In genomic region chr10:110600352-110600853, GRCm38 (mm10) we compare ENCODE assay signal across 9 mouse cellular contexts.
A peak's percentile ranks its signal among the peaks of the same experiment; 100 is the strongest.
DNase-seq lines count a peak whose midpoint lies in the region; ATAC-seq and TF ChIP-seq lines count a peak whose summit lies in the region.
"Had no signal": no experiment of that assay in that cellular context is flagged by ENCODE, and none has a peak within 500 bp of the region (broad histone marks: within the 10 kb centered on the region; RNA-seq: fewer than 3 reads in every experiment).

No protein-coding gene starts in this region.

- TF ChIP-seq CTCF in gastrocnemius, adult 2 months (IDR thresholded peaks at IDR 0.05): no peak

- H3K27me3 ChIP-seq in intestine, embryonic 16.5 days (replicated peaks; ENCODE audit: control insufficient read depth, insufficient read depth, low read length): no peaks in the 10 kb centered on the region
- H3K27me3 ChIP-seq: embryonic facial prominence, embryonic 13.5 days had no signal

- no peaks in the 10 kb centered on the region for H3K4me1 ChIP-seq in intestine, embryonic 16.5 days (ENCODE audit: control insufficient read depth, insufficient read depth, low read length)
- H3K4me1 ChIP-seq: embryonic facial prominence, embryonic 13.5 days had no signal

- H3K4me3 ChIP-seq in gastrocnemius, adult 2 months: peak overlapping the region; percentile 2; the same call in 1 of the 2 replicates
- no peak overlapping the region for H3K4me3 ChIP-seq in intestine, embryonic 16.5 days (ENCODE audit: low read length)
- H3K4me3 ChIP-seq: embryonic facial prominence, embryonic 13.5 days had no signal

- ATAC-seq in intestine, embryonic 16.5 days: peak; percentile 88
- no peak for ATAC-seq in activated CD4-positive, CD25-positive, alpha-beta regulatory T cell, adult 4 months
- no peak for ATAC-seq in megakaryocyte progenitor cell, adult 5-6 weeks (replicated peaks; ENCODE audit: poor library complexity)

- no peaks in the 10 kb centered on the region for H3K9me3 ChIP-seq in intestine, embryonic 16.5 days (ENCODE audit: control insufficient read depth, low read length)
- H3K9me3 ChIP-seq: embryonic facial prominence, embryonic 13.5 days had no signal

- H3K36me3 ChIP-seq in intestine, embryonic 16.5 days (ENCODE audit: control insufficient read depth, insufficient read depth, low read length): no peaks in the 10 kb centered on the region
- H3K36me3 ChIP-seq: embryonic facial prominence, embryonic 13.5 days had no signal

- H3K27ac ChIP-seq in gastrocnemius, adult 2 months: no peak overlapping the region
- H3K27ac ChIP-seq in intestine, embryonic 16.5 days (ENCODE audit: low read length): 0 out of 2 replicates have a peak overlapping the region, but pooled peaks have one; percentile 50
- H3K27ac ChIP-seq: embryonic facial prominence, embryonic 13.5 days had no signal

- H3K4me2 ChIP-seq in intestine, embryonic 16.5 days (ENCODE audit: low read depth, low read length): no peak overlapping the region
- H3K4me2 ChIP-seq: embryonic facial prominence, embryonic 13.5 days had no signal

- 57% methylated on average over 11 of the region's 11 CpGs for WGBS in intestine, embryonic 16.5 days

- no peak overlapping the region for H3K9ac ChIP-seq in intestine, embryonic 16.5 days (ENCODE audit: low read depth, low read length)
- H3K9ac ChIP-seq: embryonic facial prominence, embryonic 13.5 days had no signal

- intact Hi-C loops in gastrocnemius, adult 2 months (cut with DNase I): no loop called here

- DNase-seq in gastrocnemius, adult 2 months: no peak
- no peak for DNase-seq in gastrocnemius, adult 8-10 months (ENCODE audit: low spot score in 2 of 2)
- DNase-seq in frontal cortex, postnatal 10 days (ENCODE audit: low spot score in 2 of 2): peak; percentile 9
- peak; percentile 14 to 48 for DNase-seq in left cerebral cortex, adult 8-10 months (ENCODE audit: low spot score in 2 of 2)
- DNase-seq in urinary bladder, postnatal 14 days (ENCODE audit: low spot score): no peak

Comparison
In these comparisons a context has a peak if more than half of its experiments do, and no peak if none do; other contexts are left out.
1. DNase-seq: peak in frontal cortex, postnatal 10 days (2 of 2) and left cerebral cortex, adult 8-10 months (2 of 2); none in gastrocnemius, adult 2 months (single experiment), gastrocnemius, adult 8-10 months (0 of 2) and urinary bladder, postnatal 14 days (single experiment).